Mouse (Mus musculus) liver, embryonic 13.5 days (tissue): ENCODE results near the gene Rnf113a2. TPM values are rescaled to one million over a fixed set of nuclear protein-coding genes. Genes with fewer than 3 reads are reported as not detected.
A peak's percentile ranks its signal among the peaks of the same experiment; 100 is the strongest.

ENCODE experiments used
- ATAC-seq: fragments of 200-750 bp; cut with Nextera tagmentation; 2 replicates; pipeline ENCODE4 v1.8.0; 2017; ENCODE audit warnings: low read depth, mild to moderate bottlenecking, moderate number of reproducible peaks, moderate library complexity
- DNase-seq: peaks from one replicate; pipeline ENCODE4 v3.0.0; 2022
- H3K27ac ChIP-seq: fragments of 300-500 bp; sonication (generic); 2 replicates; pipeline ENCODE4 v1.5.1; 2015; ENCODE audit warnings: moderate library complexity, mild to moderate bottlenecking, inconsistent platforms
- H3K27me3 ChIP-seq: fragments of 300-500 bp; sonication (generic); 2 replicates; pipeline ENCODE4 v1.6.1; 2015; ENCODE audit warnings: mild to moderate bottlenecking, inconsistent platforms
- H3K36me3 ChIP-seq: fragments of 300-500 bp; sonication (generic); 2 replicates; pipeline ENCODE4 v1.6.1; 2015; ENCODE audit warnings: mild to moderate bottlenecking, inconsistent platforms
- H3K4me1 ChIP-seq: fragments of 300-500 bp; sonication (generic); replicated peaks from 2 replicates; pipeline ENCODE4 v1.6.1; 2015; ENCODE audit warnings: inconsistent platforms
- H3K4me2 ChIP-seq: fragments of 300-500 bp; sonication (generic); 2 replicates; pipeline ENCODE4 v1.6.1; 2015; ENCODE audit warnings: inconsistent platforms, mild to moderate bottlenecking, moderate library complexity
- H3K4me3 ChIP-seq: fragments of 300-500 bp; sonication (generic); replicated peaks from 2 replicates; pipeline ENCODE4 v1.5.1; 2015; ENCODE audit warnings: mild to moderate bottlenecking, inconsistent platforms
- H3K9ac ChIP-seq: fragments of 300-500 bp; sonication (generic); 2 replicates; pipeline ENCODE4 v1.6.1; 2015; ENCODE audit warnings: mild to moderate bottlenecking, inconsistent platforms
- H3K9me3 ChIP-seq: fragments of 300-500 bp; sonication (generic); replicated peaks from 2 replicates; pipeline ENCODE4 v1.6.1; 2016; ENCODE audit warnings: inconsistent platforms
- WGBS: fragments of 180-500 bp; shearing (Covaris S2); methylation state at CpG from one replicate; pipeline ENCODE4 v1.1.7; 2015; ENCODE audit not compliant: insufficient replicate concordance; 5-methylcytosine and 5-hydroxymethylcytosine counted together
- polyA plus RNA-seq: library from polyadenylated mRNA; unstranded; fragments of >200 nt; fragmentation: Nextera tagmentation; extraction: Ambion mirVana; gene quantifications from 2 replicates; pipeline ENCODE4 v1.2.1, GENCODE M21; 2015

Rnf113a2 gene
- polyA plus RNA-seq, 1 experiment from 2014 or later = 15.8 TPM

DNA sequence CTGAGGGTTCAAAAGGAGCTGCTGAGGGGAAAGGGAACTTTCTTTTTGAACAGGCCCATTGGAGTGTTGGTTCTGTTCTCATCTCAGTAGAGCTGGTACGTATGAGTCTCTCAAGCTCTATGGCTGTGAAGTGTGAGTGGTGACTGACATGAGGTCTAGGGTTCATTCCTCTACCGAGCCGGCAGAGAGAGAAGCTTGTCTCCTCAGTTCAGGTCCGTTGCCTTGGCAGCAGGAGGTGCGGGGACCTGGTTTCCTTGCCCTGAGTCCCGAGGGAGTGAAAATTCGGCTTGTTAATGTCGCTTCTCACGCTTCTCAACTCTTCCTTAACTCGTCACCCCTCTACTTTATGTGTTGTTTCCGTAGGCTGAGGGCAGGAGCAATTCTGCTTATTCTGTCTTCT lies 34.8 kb downstream of the Rnf113a2 start:
- DNase-seq (no peak), ATAC-seq (no peak)
- H3K27me3 ChIP-seq = peaks cover 12% of the 10 kb centered on the region; the same call in 1 of the 2 replicates
- no peaks in the 10 kb centered on the region for H3K9me3 ChIP-seq
- peaks cover 6% of the 10 kb centered on the region for H3K36me3 ChIP-seq
- H3K4me1 ChIP-seq = peaks cover 37% of the 10 kb centered on the region
- H3K9ac ChIP-seq = peak overlapping the region; percentile 87
- peak overlapping the region; percentile 82 for H3K27ac ChIP-seq
- peak overlapping the region; percentile 87 for H3K4me3 ChIP-seq
- WGBS = 2% methylated on average over 11 of the region's 11 CpGs
- H3K4me2 ChIP-seq = peak overlapping the region; percentile 93

DNA sequence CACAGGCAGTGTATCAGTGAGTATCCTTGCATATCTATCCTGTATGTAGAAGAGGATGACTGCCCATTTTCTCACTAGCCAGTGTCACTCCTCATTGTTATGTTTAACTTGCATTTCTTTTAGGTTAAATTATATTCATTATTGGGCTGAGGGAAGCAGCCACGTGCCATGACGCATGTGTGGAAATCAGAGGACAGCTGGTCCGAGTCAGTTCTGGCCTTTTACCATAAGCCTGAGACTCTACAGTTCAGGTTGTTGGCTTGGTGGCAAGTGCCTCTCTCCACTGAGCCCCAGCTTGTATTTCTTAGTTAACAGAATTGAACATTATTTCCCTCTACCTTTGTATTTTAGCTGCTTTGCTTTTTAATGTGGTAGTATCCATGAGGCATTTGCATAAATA lies 39.9 kb downstream of the Rnf113a2 start:
- ATAC-seq = no peak
- Histone ChIP-seq H3K27me3 (no peaks in the 10 kb centered on the region), H3K4me3 (no peak overlapping the region), H3K36me3 (peaks cover 47% of the 10 kb centered on the region), H3K4me1 (peaks cover 24% of the 10 kb centered on the region), H3K9ac (no peak overlapping the region), H3K27ac (no peak overlapping the region), H3K9me3 (no peaks in the 10 kb centered on the region), H3K4me2 (no peak overlapping the region)
- 89% methylated on average over 3 of the region's 3 CpGs for WGBS
- DNase-seq = no peak

DNA sequence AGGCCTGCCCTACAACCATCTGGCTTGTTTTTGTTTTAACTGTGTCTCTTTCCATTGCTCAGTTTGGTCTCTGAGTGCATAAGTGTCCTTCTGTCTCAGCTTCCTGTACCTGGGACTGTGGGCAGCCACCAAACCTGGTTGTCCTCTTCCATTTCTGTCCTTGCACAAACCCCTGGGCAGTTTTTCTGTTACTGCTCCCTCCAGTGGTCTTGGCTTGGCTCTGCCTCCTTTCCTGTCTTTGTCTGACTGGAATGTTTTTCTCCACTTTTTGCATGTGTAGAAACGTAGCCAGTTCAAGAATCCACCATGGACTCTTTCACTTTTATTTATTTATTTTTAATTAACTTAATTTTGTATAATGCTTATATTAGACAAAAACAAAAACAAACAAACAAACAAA lies 42.8 kb downstream of the Rnf113a2 start:
- Histone ChIP-seq H3K36me3 (peaks cover 74% of the 10 kb centered on the region), H3K27me3 (no peaks in the 10 kb centered on the region), H3K27ac (no peak overlapping the region), H3K4me3 (no peak overlapping the region), H3K9me3 (no peaks in the 10 kb centered on the region), H3K9ac (no peak overlapping the region), H3K4me1 (no peaks in the 10 kb centered on the region), H3K4me2 (no peak overlapping the region)
- WGBS = 73% methylated on average over 1 of the region's 1 CpGs
- ATAC-seq = no peak
- DNase-seq = no peak

DNA sequence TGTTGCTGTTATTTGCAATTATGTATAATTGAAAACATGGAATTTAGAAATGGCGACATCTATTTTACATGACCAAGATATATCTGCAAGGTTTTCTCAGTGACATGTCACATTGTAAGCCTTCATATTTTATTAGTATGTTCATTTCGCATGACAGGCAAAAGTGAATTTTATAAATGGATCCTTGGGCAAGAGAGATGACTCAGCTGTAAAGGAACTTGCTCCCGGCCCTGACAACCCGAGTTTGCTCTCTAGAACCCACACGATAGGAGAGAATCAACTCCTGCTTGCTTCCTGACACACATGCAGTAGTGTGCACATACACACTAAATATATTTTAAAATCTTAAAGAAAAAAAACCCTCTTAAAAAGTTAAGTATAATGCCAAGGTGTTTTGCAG lies 44.4 kb downstream of the Rnf113a2 start:
- H3K9ac ChIP-seq = no peak overlapping the region
- no peaks in the 10 kb centered on the region for H3K9me3 ChIP-seq
- 79% methylated on average over 5 of the region's 5 CpGs for WGBS
- H3K27ac ChIP-seq = no peak overlapping the region
- no peaks in the 10 kb centered on the region for H3K4me1 ChIP-seq
- DNase-seq (no peak), ATAC-seq (no peak)
- H3K4me3 ChIP-seq = no peak overlapping the region
- peaks cover 73% of the 10 kb centered on the region for H3K36me3 ChIP-seq
- H3K27me3 ChIP-seq = no peaks in the 10 kb centered on the region
- H3K4me2 ChIP-seq = no peak overlapping the region

DNA sequence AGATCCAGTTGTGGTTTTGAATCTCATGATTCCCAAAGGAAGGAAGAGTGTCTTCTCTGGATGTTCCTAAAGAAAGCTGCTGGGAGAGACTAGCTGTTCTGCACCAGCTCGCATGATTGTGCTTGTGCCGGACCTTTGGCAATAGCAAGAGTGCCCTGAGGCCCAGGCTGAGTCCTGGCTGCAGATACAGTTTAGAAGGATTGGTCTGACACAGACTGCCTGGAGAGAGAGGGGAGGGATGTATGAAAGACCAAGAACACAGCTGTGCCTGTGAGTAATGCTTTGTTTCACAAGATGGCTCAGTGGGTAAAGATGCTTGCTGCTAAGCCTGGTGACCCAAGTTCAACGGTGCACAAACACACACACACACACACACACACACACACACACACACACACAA lies 45.9 kb downstream of the Rnf113a2 start:
- H3K4me3 ChIP-seq = no peak overlapping the region
- no peak for DNase-seq
- H3K27me3 ChIP-seq = no peaks in the 10 kb centered on the region
- no peaks in the 10 kb centered on the region for H3K9me3 ChIP-seq
- 79% methylated on average over 3 of the region's 3 CpGs for WGBS
- no peak for ATAC-seq
- H3K27ac ChIP-seq = no peak overlapping the region
- H3K4me1 ChIP-seq = no peaks in the 10 kb centered on the region
- no peak overlapping the region for H3K4me2 ChIP-seq
- peaks cover 65% of the 10 kb centered on the region for H3K36me3 ChIP-seq
- no peak overlapping the region for H3K9ac ChIP-seq

Other genes with a start within 250 kb of the Rnf113a2 start
- gene Elmsan1, start 198.3 kb upstream of the Rnf113a2 start, polyA plus RNA-seq = 3.7 and 4.4 TPM in 2 replicates
- gene Ptgr2, start 132.0 kb upstream of the Rnf113a2 start, polyA plus RNA-seq = 29.3 and 36.5 TPM in 2 replicates
- 44.5 and 49.1 TPM in 2 replicates for gene Zfp410, start 100.3 kb upstream of the Rnf113a2 start, polyA plus RNA-seq
- gene Coq6, start 55.5 kb upstream of the Rnf113a2 start, polyA plus RNA-seq = 29.4 and 29.6 TPM in 2 replicates
- 1.4 and 1.5 TPM in 2 replicates for gene Fam161b, start 55.4 kb upstream of the Rnf113a2 start, polyA plus RNA-seq
- 11.5 and 14.1 TPM in 2 replicates for gene Entpd5, start 8.2 kb upstream of the Rnf113a2 start, polyA plus RNA-seq
- 0.24 and 0.75 TPM in 2 replicates for gene Bbof1, start 8.1 kb upstream of the Rnf113a2 start, polyA plus RNA-seq
- 17.0 and 23.4 TPM in 2 replicates for gene Aldh6a1, start 33.8 kb downstream of the Rnf113a2 start, polyA plus RNA-seq
- 12.7 and 14.4 TPM in 2 replicates for gene Lin52, start 34.2 kb downstream of the Rnf113a2 start, polyA plus RNA-seq
- gene Vsx2, start 152.6 kb downstream of the Rnf113a2 start, polyA plus RNA-seq = not detected in 2 replicates
- gene Abcd4, start 200.2 kb downstream of the Rnf113a2 start, polyA plus RNA-seq = 3.9 and 4.4 TPM in 2 replicates
- not detected in 2 replicates for gene Vrtn, start 223.8 kb downstream of the Rnf113a2 start, polyA plus RNA-seq